Mouse (Mus musculus): ENCODE measurements around the gene Xpo1.

- no peak for TF ChIP-seq POLR2A (IDR thresholded peaks at IDR 0.05; ENCODE audit: low read depth, low read length)
- no peak for TF ChIP-seq CTCF (conservative IDR thresholded peaks at IDR 0.05 in 1 of 2, IDR thresholded peaks at IDR 0.05 in 1 of 2; ENCODE audit: low read depth in 2 of 2, low read length in 2 of 2)
- no peak for TF ChIP-seq NELFE (IDR thresholded peaks at IDR 0.05; ENCODE audit: low read depth, low read length)
- TF ChIP-seq KAT2A (IDR thresholded peaks at IDR 0.05; ENCODE audit: insufficient replicate concordance, low read length), result no peak
- no peak for TF ChIP-seq NRF1 (IDR thresholded peaks at IDR 0.05; ENCODE audit: low read depth, low read length)
- TF ChIP-seq SIN3A (IDR thresholded peaks at IDR 0.05; ENCODE audit: low read length), result no peak
- TF ChIP-seq UBTF (IDR thresholded peaks at IDR 0.05; ENCODE audit: low read depth, low read length), result no peak
- TF ChIP-seq ZKSCAN1 (IDR thresholded peaks at IDR 0.05; ENCODE audit: borderline replicate concordance, low read depth, low read length), result no peak
- no peak for TF ChIP-seq EP300 (IDR thresholded peaks at IDR 0.05; ENCODE audit: low read length)
- TF ChIP-seq USF1 (IDR thresholded peaks at IDR 0.05; ENCODE audit: low read depth, low read length), result no peak
- TF ChIP-seq MAZ (IDR thresholded peaks at IDR 0.05; ENCODE audit: low read depth, low read length), result no peak
- TF ChIP-seq MEF2A (IDR thresholded peaks at IDR 0.05; ENCODE audit: borderline replicate concordance, low read depth, low read length), result no peak
Observed at GRCm38 (mm10) chr11:23332136-23332535, 76.3 kb downstream of the Xpo1 start.

Data from CH12.LX (cell line).